ENCODE assay signal across 14 mouse cellular contexts in the genomic region with DNA sequence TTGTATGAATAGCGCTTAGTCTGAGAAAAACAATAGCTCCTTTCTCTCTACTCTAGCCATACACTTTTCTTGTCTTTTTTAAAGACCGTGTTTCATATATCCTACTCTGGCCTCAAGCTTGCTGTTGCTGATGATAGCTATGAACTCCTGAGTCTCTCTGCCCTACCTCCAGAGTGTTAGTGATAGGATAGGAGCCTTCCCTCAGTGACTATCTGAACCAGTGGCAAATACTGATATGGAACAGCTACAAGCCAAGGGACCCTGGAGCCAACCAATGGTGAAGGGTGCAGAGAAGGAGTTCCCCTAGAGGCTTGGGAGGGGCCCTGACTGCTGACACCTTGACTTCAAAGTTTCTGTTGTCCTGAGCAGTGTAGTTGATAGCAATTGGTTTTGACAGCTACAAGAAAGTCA. TPM values are rescaled to one million over a fixed set of nuclear protein-coding genes. Genes with fewer than 3 reads are reported as not detected.
DNase-seq lines count a peak whose midpoint lies in the region; ATAC-seq lines count a peak whose summit lies in the region.
"Had no signal": no experiment of that assay in that cellular context is flagged by ENCODE, and none has a peak within 500 bp of the region (broad histone marks: within the 10 kb centered on the region; RNA-seq: fewer than 3 reads in every experiment).

No protein-coding gene starts in this region.

- peak; percentile 93 for ATAC-seq in megakaryocyte-erythroid progenitor cell, adult 5-6 weeks (replicated peaks; ENCODE audit: low FRiP score, low TSS enrichment, poor library complexity, severe bottlenecking)
- ATAC-seq: forebrain, embryonic 15.5 days; hindbrain, postnatal 0 days had no signal

- peak; percentile 33 for DNase-seq in spleen, adult 12 weeks (ENCODE audit: low spot score)
- no peak for DNase-seq in spleen, postnatal 10 days (ENCODE audit: low spot score in 2 of 2)
- peak; percentile 89 for DNase-seq in c-Kit-positive CD71-positive TER-119-positive erythroid progenitor cells, embryonic 14.5 days (ENCODE audit: low spot score)
- DNase-seq in liver: peak; percentile 88
- no peak for DNase-seq in cerebellum, postnatal 4 days (ENCODE audit: low spot score in 2 of 2)
- no peak for DNase-seq in urinary bladder, postnatal 10 days (ENCODE audit: low spot score)
- DNase-seq: adrenal gland, adult 2 months; cerebellum, postnatal 10 days; lung, adult 18-20 months; right cerebral cortex, adult 18-20 months; thymus, postnatal 14 days had no signal

RNA-seq across cellular contexts. Expression of gene Pdzd8, which starts 14.9 kb away (rescaled TPM):
- total RNA-seq in megakaryocyte-erythroid progenitor cell, adult 5-6 weeks (2014; fragmentation: Nextera tagmentation): 31.9 and 35.1 TPM in 2 replicates
- 35.5 and 41.3 TPM in 2 replicates for total RNA-seq in megakaryocyte-erythroid progenitor cell, adult 5-6 weeks (2017)

RNA-seq across cellular contexts. Expression of gene Rps12-ps3, which starts 38.4 kb away (rescaled TPM):
- 403 and 406 TPM in 2 replicates for total RNA-seq in megakaryocyte-erythroid progenitor cell, adult 5-6 weeks (2014; fragmentation: Nextera tagmentation)
- 963 and 1,109 TPM in 2 replicates for total RNA-seq in megakaryocyte-erythroid progenitor cell, adult 5-6 weeks (2017)

Comparison
In these comparisons a context has a peak if more than half of its experiments do, and no peak if none do; other contexts are left out.
1. DNase-seq: peak in spleen, adult 12 weeks (single experiment), c-Kit-positive CD71-positive TER-119-positive erythroid progenitor cells, embryonic 14.5 days (single experiment) and liver (single experiment); none in spleen, postnatal 10 days (0 of 2), cerebellum, postnatal 4 days (0 of 2) and urinary bladder, postnatal 10 days (single experiment).